Mouse (Mus musculus) embryonic facial prominence, embryonic 11.5 days (tissue): ENCODE measurements around the gene Acsl5. TPM values are rescaled to one million over a fixed set of nuclear protein-coding genes. Genes with fewer than 3 reads are reported as not detected.

ENCODE experiments used
- ATAC-seq: fragments of 200-750 bp; cut with Nextera tagmentation; replicated peaks from 2 replicates; pipeline ENCODE4 v1.8.0; 2017; ENCODE audit warnings: low read depth; ENCODE audit not compliant: insufficient number of reproducible peaks, low FRiP score, low TSS enrichment
- DNase-seq: peaks from one replicate; pipeline ENCODE4 v3.0.0-alpha.2; 2015; ENCODE audit warnings: low spot score
- H3K27ac ChIP-seq: fragments of 300-500 bp; sonication (generic); replicated peaks from 2 replicates; pipeline ENCODE4 v1.5.1; 2014; ENCODE audit warnings: mild to moderate bottlenecking, low read depth, low read length, control low read depth
- H3K27me3 ChIP-seq: fragments of 300-500 bp; sonication (generic); 2 replicates; pipeline ENCODE4 v1.6.1; 2014; ENCODE audit warnings: mild to moderate bottlenecking, low read length, moderate library complexity, mixed read lengths; ENCODE audit not compliant: control insufficient read depth, insufficient read depth
- H3K36me3 ChIP-seq: fragments of 300-500 bp; sonication (generic); replicated peaks from 2 replicates; pipeline ENCODE4 v1.6.1; 2014; ENCODE audit warnings: low read depth, mild to moderate bottlenecking, low read length, moderate library complexity, mixed read lengths; ENCODE audit not compliant: control insufficient read depth, insufficient read depth
- H3K4me1 ChIP-seq: fragments of 300-500 bp; sonication (generic); 2 replicates; pipeline ENCODE4 v1.6.1; 2014; ENCODE audit warnings: low read length, mixed read lengths; ENCODE audit not compliant: control insufficient read depth, insufficient read depth
- H3K4me2 ChIP-seq: fragments of 300-500 bp; sonication (generic); 2 replicates; pipeline ENCODE4 v1.6.1; 2014; ENCODE audit warnings: low read depth, mild to moderate bottlenecking, control low read depth, low read length, moderate library complexity
- H3K4me3 ChIP-seq: fragments of 300-500 bp; sonication (generic); 2 replicates; pipeline ENCODE4 v1.5.1; 2014; ENCODE audit warnings: low read depth, low read length, control low read depth
- H3K9ac ChIP-seq: fragments of 300-500 bp; sonication (generic); replicated peaks from 2 replicates; pipeline ENCODE4 v1.6.1; 2014; ENCODE audit warnings: mild to moderate bottlenecking, control low read depth, low read length
- H3K9me3 ChIP-seq: fragments of 300-500 bp; sonication (generic); replicated peaks from 2 replicates; pipeline ENCODE4 v1.6.1; 2016; ENCODE audit warnings: mild to moderate bottlenecking, low read length, inconsistent platforms, mixed read lengths; ENCODE audit not compliant: control insufficient read depth
- WGBS: fragments of 180-500 bp; shearing (Covaris S2); extraction: QIAGEN DNeasy Blood & Tissue Kit; methylation state at CpG from one replicate; pipeline ENCODE4 v1.1.7; 2014; 5-methylcytosine and 5-hydroxymethylcytosine counted together
- polyA plus RNA-seq: library from polyadenylated mRNA; unstranded; fragments of >200 nt; fragmentation: Nextera tagmentation; extraction: Ambion mirVana; gene quantifications from 2 replicates; pipeline ENCODE4 v1.2.1, GENCODE M21; 2014

Gene Acsl5
- polyA plus RNA-seq, 1 experiment from 2014 or later = 30.0 TPM

- Histone ChIP-seq H3K36me3 (peaks cover 5% of the 10 kb centered on the region), H3K4me1 (no peaks in the 10 kb centered on the region), H3K4me3 (no peak overlapping the region), H3K4me2 (no peak overlapping the region), H3K9ac (no peak overlapping the region), H3K9me3 (no peaks in the 10 kb centered on the region), H3K27ac (no peak overlapping the region), H3K27me3 (no peaks in the 10 kb centered on the region)
- ATAC-seq (no peak), DNase-seq (peak; percentile 60)
Measured at GRCm38 (mm10) chr19:55305024-55305423, 53.3 kb downstream of the Acsl5 start.

GRCm38 (mm10) chr19:55311874-55312273 lies 60.1 kb downstream of the Acsl5 start:
- Histone ChIP-seq H3K27ac (no peak overlapping the region), H3K36me3 (no peaks in the 10 kb centered on the region; the same call in 1 of the 2 replicates), H3K4me3 (no peak overlapping the region), H3K27me3 (no peaks in the 10 kb centered on the region), H3K4me2 (no peak overlapping the region), H3K9me3 (no peaks in the 10 kb centered on the region), H3K4me1 (no peaks in the 10 kb centered on the region; the same call in 1 of the 2 replicates), H3K9ac (no peak overlapping the region)
- no peak for DNase-seq
- ATAC-seq = no peak
- 92% methylated on average over 8 of the region's 8 CpGs for WGBS

GRCm38 (mm10) chr19:55313649-55314048 lies 61.9 kb downstream of the Acsl5 start:
- H3K4me2 ChIP-seq = no peak overlapping the region
- H3K36me3 ChIP-seq = no peaks in the 10 kb centered on the region; the same call in 1 of the 2 replicates
- H3K9ac ChIP-seq = no peak overlapping the region
- WGBS = 93% methylated on average over 2 of the region's 2 CpGs
- no peak overlapping the region for H3K27ac ChIP-seq
- no peaks in the 10 kb centered on the region for H3K27me3 ChIP-seq
- ATAC-seq = no peak
- H3K4me1 ChIP-seq = no peaks in the 10 kb centered on the region; the same call in 1 of the 2 replicates
- H3K9me3 ChIP-seq = no peaks in the 10 kb centered on the region
- DNase-seq = no peak
- H3K4me3 ChIP-seq = no peak overlapping the region

- no peaks in the 10 kb centered on the region for H3K9me3 ChIP-seq
- H3K4me3 ChIP-seq = peak within 1 kb of the TSS; percentile 86
- ATAC-seq (peak; percentile 75), DNase-seq (peak; percentile 79)
- WGBS = under 1% methylated on average over 60 of the region's 60 CpGs
- H3K9ac ChIP-seq = peak within 1 kb of the TSS; percentile 90
- peak within 1 kb of the TSS; percentile 71 for H3K27ac ChIP-seq
- peak within 1 kb of the TSS; percentile 84 for H3K4me2 ChIP-seq
- no peaks in the 10 kb centered on the region; the same call in 1 of the 2 replicates for H3K36me3 ChIP-seq
- H3K4me1 ChIP-seq = no peaks in the 10 kb centered on the region; the same call in 1 of the 2 replicates
- H3K27me3 ChIP-seq = no peaks in the 10 kb centered on the region
Measured at GRCm38 (mm10) chr19:55315452-55316108, 63.8 kb downstream of the Acsl5 start, which contains the start of gene Zdhhc6. Gene Zdhhc6 (minus strand): TSS chr19:55316032.

GRCm38 (mm10) chr19:55316109-55316714 lies 64.5 kb downstream of the Acsl5 start, which contains the start of gene Vti1a:
Gene Vti1a (plus strand): TSS chr19:55316295.
- ATAC-seq (peak; percentile 93), DNase-seq (peak; percentile 91)
- peak within 1 kb of the TSS; percentile 71 for H3K27ac ChIP-seq
- H3K9ac ChIP-seq = peak within 1 kb of the TSS; percentile 90
- H3K4me3 ChIP-seq = peak within 1 kb of the TSS; percentile 86
- no peaks in the 10 kb centered on the region; the same call in 1 of the 2 replicates for H3K36me3 ChIP-seq
- H3K4me2 ChIP-seq = peak within 1 kb of the TSS; percentile 84
- H3K4me1 ChIP-seq = no peaks in the 10 kb centered on the region; the same call in 1 of the 2 replicates
- 0% methylated on average over 48 of the region's 48 CpGs for WGBS
- no peaks in the 10 kb centered on the region for H3K27me3 ChIP-seq
- no peaks in the 10 kb centered on the region for H3K9me3 ChIP-seq

- 0 out of 2 replicates have a peak overlapping the region, but pooled peaks have one; percentile 0 for H3K4me2 ChIP-seq
- no peak overlapping the region for H3K9ac ChIP-seq
- H3K27me3 ChIP-seq = no peaks in the 10 kb centered on the region
- H3K27ac ChIP-seq = no peak overlapping the region
- H3K36me3 ChIP-seq = no peaks in the 10 kb centered on the region
- DNase-seq = no peak
- H3K4me1 ChIP-seq = no peaks in the 10 kb centered on the region; the same call in 1 of the 2 replicates
- H3K9me3 ChIP-seq = no peaks in the 10 kb centered on the region
- WGBS = 61% methylated on average over 10 of the region's 10 CpGs
- ATAC-seq = no peak
- peak overlapping the region; percentile 86 for H3K4me3 ChIP-seq
Measured at GRCm38 (mm10) chr19:55316901-55317300, 65.2 kb downstream of the Acsl5 start.

- 74% methylated on average over 3 of the region's 3 CpGs for WGBS
- ATAC-seq = no peak
- no peaks in the 10 kb centered on the region for H3K9me3 ChIP-seq
- no peak overlapping the region for H3K4me2 ChIP-seq
- H3K4me1 ChIP-seq = no peaks in the 10 kb centered on the region; the same call in 1 of the 2 replicates
- no peak overlapping the region for H3K4me3 ChIP-seq
- no peak for DNase-seq
- H3K27ac ChIP-seq = no peak overlapping the region
- H3K27me3 ChIP-seq = no peaks in the 10 kb centered on the region
- no peaks in the 10 kb centered on the region for H3K36me3 ChIP-seq
- no peak overlapping the region for H3K9ac ChIP-seq
Measured at GRCm38 (mm10) chr19:55319036-55319435, 67.3 kb downstream of the Acsl5 start.

GRCm38 (mm10) chr19:55319521-55319920 lies 67.8 kb downstream of the Acsl5 start:
- 82% methylated on average over 5 of the region's 5 CpGs for WGBS
- ATAC-seq = no peak
- Histone ChIP-seq H3K4me1 (no peaks in the 10 kb centered on the region; the same call in 1 of the 2 replicates), H3K9ac (no peak overlapping the region), H3K9me3 (no peaks in the 10 kb centered on the region), H3K4me2 (no peak overlapping the region), H3K4me3 (no peak overlapping the region), H3K27me3 (no peaks in the 10 kb centered on the region), H3K36me3 (no peaks in the 10 kb centered on the region), H3K27ac (no peak overlapping the region)
- no peak for DNase-seq
